Mouse (Mus musculus) forebrain, postnatal 0 days (tissue): ENCODE data around the gene Ly6g6d. TPM values are rescaled to one million over a fixed set of nuclear protein-coding genes. Genes with fewer than 3 reads are reported as not detected.

ENCODE experiments used
- ATAC-seq: fragments of 200-750 bp; cut with Nextera tagmentation; 2 replicates; pipeline ENCODE4 v1.8.0; 2017; ENCODE audit warnings: mild to moderate bottlenecking, moderate library complexity
- DNase-seq: peaks from one replicate; pipeline ENCODE4 v3.0.0-alpha.2; 2015
- H3K27ac ChIP-seq: fragments of 300-500 bp; sonication (generic); 2 replicates; pipeline ENCODE4 v1.5.1; 2014; ENCODE audit warnings: low read depth, mild to moderate bottlenecking, antibody characterized with exemption, low read length, moderate library complexity, mixed read lengths
- H3K27me3 ChIP-seq: fragments of 300-500 bp; sonication (generic); 2 replicates; pipeline ENCODE4 v1.6.1; 2014; ENCODE audit warnings: mild to moderate bottlenecking, low read length, mixed read lengths; ENCODE audit not compliant: insufficient read depth
- H3K36me3 ChIP-seq: fragments of 300-500 bp; sonication (generic); 2 replicates; pipeline ENCODE4 v1.6.1; 2014; ENCODE audit warnings: mild to moderate bottlenecking, moderate library complexity; ENCODE audit not compliant: insufficient read depth
- H3K4me1 ChIP-seq: fragments of 300-500 bp; sonication (generic); 2 replicates; pipeline ENCODE4 v1.6.1; 2014; ENCODE audit warnings: antibody characterized with exemption; ENCODE audit not compliant: insufficient read depth
- H3K4me2 ChIP-seq: fragments of 300-500 bp; sonication (generic); 2 replicates; pipeline ENCODE4 v1.6.1; 2014; ENCODE audit warnings: low read depth, mild to moderate bottlenecking, moderate library complexity
- H3K4me3 ChIP-seq: fragments of 300-500 bp; sonication (generic); 2 replicates; pipeline ENCODE4 v1.5.1; 2014; ENCODE audit warnings: low read depth, low read length, mixed read lengths
- H3K9ac ChIP-seq: fragments of 300-500 bp; sonication (generic); 2 replicates; pipeline ENCODE4 v1.6.1; 2014; ENCODE audit warnings: mild to moderate bottlenecking
- H3K9me3 ChIP-seq: fragments of 300-500 bp; sonication (generic); 2 replicates; pipeline ENCODE4 v1.6.1; 2016; ENCODE audit warnings: low read length
- CTCF ChIP-seq: sonication (generic); IDR thresholded peaks from 2 replicates; pipeline ENCODE4 v1.5.1; 2016; ENCODE audit warnings: antibody characterized with exemption, control low read depth, low read depth
- WGBS: fragments of 180-500 bp; shearing (Covaris S2); extraction: QIAGEN DNeasy Blood & Tissue Kit; methylation state at CpG from one replicate; pipeline ENCODE4 v1.1.7; 2014; 5-methylcytosine and 5-hydroxymethylcytosine counted together
- polyA plus RNA-seq: library from polyadenylated mRNA; unstranded; fragments of >200 nt; fragmentation: Nextera tagmentation; extraction: Ambion mirVana; gene quantifications from 2 replicates; pipeline ENCODE4 v1.2.1, GENCODE M21; 2015
- total RNA-seq: library from RNA; depleted of rRNA; stranded (reverse); fragments of >200 nt; gene quantifications from 2 replicates; pipeline ENCODE4 v1.2.3, GENCODE M21; 2014

Ly6g6d gene
- total and polyA plus RNA-seq, 2 experiments from 2014 or later: 1.6 TPM; not detected in 1

- H3K4me2 ChIP-seq: peak within 1 kb of the TSS; percentile 61
- peak within 1 kb of the TSS; percentile 71 for H3K4me3 ChIP-seq
- TF ChIP-seq CTCF: 0 out of 2 replicates have a peak, but pooled peaks have one; percentile 6
- H3K9ac ChIP-seq: peak within 1 kb of the TSS; percentile 90
- peak within 1 kb of the TSS; percentile 99 for H3K27ac ChIP-seq
- H3K4me1 ChIP-seq: peaks cover 3% of the 10 kb centered on the region; the same call in 1 of the 2 replicates
- H3K36me3 ChIP-seq: peaks cover 23% of the 10 kb centered on the region
- ATAC-seq (peak; percentile 97), DNase-seq (peak; percentile 97)
- H3K27me3 ChIP-seq: no peaks in the 10 kb centered on the region
- H3K9me3 ChIP-seq: no peaks in the 10 kb centered on the region
- 4% methylated on average over 66 of the region's 67 CpGs for WGBS
Measured at GRCm38 (mm10) chr17:35088825-35089644, 11.2 kb upstream of the Ly6g6d start, which contains the start of gene Abhd16a. TSS of gene Abhd16a (plus strand) at chr17:35089263.

GRCm38 (mm10) chr17:35088151-35088550 lies 10.3 kb upstream of the Ly6g6d start:
- TF ChIP-seq CTCF: peak; percentile 63
- Histone ChIP-seq H3K9ac (no peak overlapping the region), H3K36me3 (peaks cover 17% of the 10 kb centered on the region), H3K4me1 (peaks cover 3% of the 10 kb centered on the region; the same call in 1 of the 2 replicates), H3K4me3 (no peak overlapping the region), H3K9me3 (no peaks in the 10 kb centered on the region), H3K27me3 (no peaks in the 10 kb centered on the region), H3K27ac (0 out of 2 replicates have a peak overlapping the region, but pooled peaks have one; percentile 1), H3K4me2 (no peak overlapping the region)
- no peak; the same call in 1 of the 2 replicates for ATAC-seq
- 51% methylated on average over 2 of the region's 2 CpGs for WGBS
- peak; percentile 43 for DNase-seq

DNA sequence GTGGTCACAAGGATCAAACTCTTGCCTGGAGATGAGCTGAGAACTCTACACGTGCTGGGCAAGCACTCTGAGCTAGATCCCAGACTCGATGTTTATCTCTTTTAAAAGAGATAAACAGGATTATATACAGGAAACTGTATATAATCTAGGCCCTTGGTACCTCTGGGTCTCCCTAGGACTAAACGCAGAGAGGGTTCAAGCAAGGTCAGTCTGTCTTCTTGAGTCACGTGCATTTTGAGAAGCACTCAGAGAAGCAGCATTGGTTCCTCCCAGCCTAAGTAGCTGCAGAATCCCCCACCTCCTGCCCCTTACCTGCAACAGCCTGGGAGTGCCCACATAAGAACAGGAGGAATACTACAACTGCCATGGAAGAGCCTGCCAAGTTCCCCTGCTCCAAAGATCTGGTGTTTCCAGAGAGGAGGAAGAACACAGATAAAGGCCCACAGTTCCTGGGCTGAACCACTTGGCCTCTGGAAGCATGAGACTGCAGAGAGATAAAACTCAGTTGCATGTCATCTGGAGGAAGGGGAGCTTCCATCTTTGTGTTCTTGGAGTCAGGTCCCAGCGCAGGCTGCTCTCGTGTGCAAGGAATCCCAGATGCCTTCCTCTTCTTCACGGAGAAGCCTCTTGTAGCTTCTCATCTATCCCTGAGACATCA lies 7.5 kb upstream of the Ly6g6d start, which contains the start of gene Ly6g6f:
TSS of gene Ly6g6f (minus strand) at position 403 of the 658 bp plus-strand sequence.
- WGBS: 84% methylated on average over 7 of the region's 7 CpGs
- no peak for TF ChIP-seq CTCF
- Histone ChIP-seq H3K4me2 (no peak within 1 kb of the TSS), H3K27ac (no peak within 1 kb of the TSS), H3K4me1 (peaks cover 3% of the 10 kb centered on the region; the same call in 1 of the 2 replicates), H3K27me3 (no peaks in the 10 kb centered on the region), H3K9me3 (no peaks in the 10 kb centered on the region), H3K4me3 (no peak within 1 kb of the TSS), H3K9ac (no peak within 1 kb of the TSS), H3K36me3 (no peaks in the 10 kb centered on the region)
- DNase-seq (no peak), ATAC-seq (no peak)

DNA sequence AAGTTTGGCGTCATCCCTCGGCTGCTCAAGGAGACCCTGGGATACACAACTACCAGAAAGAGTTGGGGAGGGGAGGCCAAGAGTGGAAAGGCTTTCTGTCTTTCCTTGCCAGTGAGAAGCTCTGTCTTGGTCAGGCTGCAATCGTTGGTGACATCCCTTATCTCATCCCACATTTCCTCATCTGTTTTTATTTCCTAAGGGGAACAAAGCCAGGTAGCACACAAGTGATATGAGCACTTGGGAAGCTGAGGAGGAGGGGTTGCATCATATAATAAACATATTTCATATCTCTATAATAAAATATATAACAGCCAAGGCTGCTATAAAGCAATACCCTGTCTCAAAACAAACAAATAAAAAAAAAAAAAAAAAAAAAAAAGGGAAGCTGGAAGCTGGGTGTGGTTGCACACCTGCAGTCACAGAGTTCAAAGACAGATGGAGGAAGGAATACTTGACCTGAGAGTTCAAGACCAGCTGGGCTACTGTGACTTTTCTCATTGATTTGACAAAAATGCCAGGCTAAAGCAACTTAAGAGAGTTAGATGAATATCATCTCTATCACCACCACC lies 6.1 kb upstream of the Ly6g6d start:
- no peak overlapping the region for H3K4me3 ChIP-seq
- 82% methylated on average over 3 of the region's 3 CpGs for WGBS
- H3K9me3 ChIP-seq: no peaks in the 10 kb centered on the region
- no peak for TF ChIP-seq CTCF
- no peak overlapping the region for H3K4me2 ChIP-seq
- H3K9ac ChIP-seq: no peak overlapping the region
- DNase-seq (no peak), ATAC-seq (no peak)
- no peaks in the 10 kb centered on the region for H3K4me1 ChIP-seq
- H3K27me3 ChIP-seq: no peaks in the 10 kb centered on the region
- H3K27ac ChIP-seq: no peak overlapping the region
- H3K36me3 ChIP-seq: no peaks in the 10 kb centered on the region

- TF ChIP-seq CTCF: no peak
- DNase-seq: no peak
- no peak for ATAC-seq
- no peak overlapping the region for H3K9ac ChIP-seq
- H3K9me3 ChIP-seq: no peaks in the 10 kb centered on the region
- no peaks in the 10 kb centered on the region for H3K36me3 ChIP-seq
- H3K4me3 ChIP-seq: no peak overlapping the region
- H3K27me3 ChIP-seq: no peaks in the 10 kb centered on the region
- WGBS: 88% methylated on average over 16 of the region's 16 CpGs
- H3K4me2 ChIP-seq: no peak overlapping the region
- no peak overlapping the region for H3K27ac ChIP-seq
- H3K4me1 ChIP-seq: 0 out of 2 replicates have a peak, but pooled peaks cover 2% of the 10 kb centered on the region
Measured at GRCm38 (mm10) chr17:35082841-35083576, 5.1 kb upstream of the Ly6g6d start.

- H3K4me1 ChIP-seq: 0 out of 2 replicates have a peak, but pooled peaks cover 5% of the 10 kb centered on the region
- no peak overlapping the region for H3K9ac ChIP-seq
- DNase-seq (no peak), ATAC-seq (no peak)
- H3K9me3 ChIP-seq: no peaks in the 10 kb centered on the region
- H3K27ac ChIP-seq: no peak overlapping the region
- H3K36me3 ChIP-seq: no peaks in the 10 kb centered on the region
- WGBS: 93% methylated on average over 4 of the region's 4 CpGs
- H3K4me2 ChIP-seq: no peak overlapping the region
- no peak for TF ChIP-seq CTCF
- H3K27me3 ChIP-seq: no peaks in the 10 kb centered on the region
- H3K4me3 ChIP-seq: no peak overlapping the region
Measured at GRCm38 (mm10) chr17:35080710-35081109, 2.8 kb upstream of the Ly6g6d start.
